Comparison of ENCODE assay signal across 8 mouse cellular contexts in the genomic region with DNA sequence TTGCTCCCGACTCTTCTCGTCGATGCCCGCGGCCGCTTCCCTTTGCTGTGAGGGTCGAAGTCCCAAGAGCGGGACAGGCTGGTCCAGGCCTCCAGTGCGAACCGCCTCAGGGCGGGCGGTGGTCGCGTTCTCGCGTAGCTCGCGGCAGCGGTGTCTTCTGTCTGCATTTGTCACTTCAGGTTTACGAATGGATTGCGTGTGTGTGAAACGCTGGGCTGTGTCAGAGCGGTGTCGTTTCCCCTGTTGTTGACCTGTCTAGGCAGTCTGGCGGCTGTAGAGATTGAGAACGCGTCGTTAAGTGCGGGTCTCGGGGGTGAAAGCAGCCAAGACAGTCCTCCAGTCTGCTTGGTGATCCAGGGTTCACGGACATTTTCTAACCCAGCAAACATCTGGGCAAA. TPM values are rescaled to one million over a fixed set of nuclear protein-coding genes. Genes with fewer than 3 reads are reported as not detected.
A peak's percentile ranks its signal among the peaks of the same experiment; 100 is the strongest.
DNase-seq lines count a peak whose midpoint lies in the region; ATAC-seq lines count a peak whose summit lies in the region.

No protein-coding gene starts in this region.

- H3K9ac ChIP-seq in kidney, embryonic 16.5 days (replicated peaks; ENCODE audit: low read length): peak overlapping the region; percentile 92
- peak overlapping the region; percentile 92 for H3K9ac ChIP-seq in hindbrain, embryonic 15.5 days
- H3K9ac ChIP-seq in midbrain, embryonic 14.5 days (replicated peaks; ENCODE audit: low read length): peak overlapping the region; percentile 87

- no peaks in the 10 kb centered on the region for H3K27me3 ChIP-seq in kidney, embryonic 16.5 days (ENCODE audit: insufficient read depth, low read length)
- no peaks in the 10 kb centered on the region for H3K27me3 ChIP-seq in hindbrain, embryonic 15.5 days
- H3K27me3 ChIP-seq in midbrain, embryonic 14.5 days (ENCODE audit: control insufficient read depth, insufficient read depth, low read length): no peaks in the 10 kb centered on the region

- peak overlapping the region; percentile 82 for H3K4me2 ChIP-seq in kidney, embryonic 16.5 days (replicated peaks; ENCODE audit: low read depth, low read length)
- peak overlapping the region; percentile 77 for H3K4me2 ChIP-seq in hindbrain, embryonic 15.5 days
- H3K4me2 ChIP-seq in midbrain, embryonic 14.5 days (ENCODE audit: low read length): peak overlapping the region; percentile 83

- no peak for DNase-seq in kidney, adult 18-20 months
- DNase-seq in c-Kit-positive CD71-negative TER-119-negative erythroid progenitor cells, embryonic 14.5 days (ENCODE audit: low read depth): peak; percentile 25
- DNase-seq in midbrain, embryonic 14.5 days: no peak
- no peak for DNase-seq in natural killer cell, adult 2 months (ENCODE audit: low spot score in 2 of 2)
- no peak for DNase-seq in kidney, adult 8-10 months
- no peak for DNase-seq in ovary, postnatal 36 days (ENCODE audit: low spot score)

- H3K4me1 ChIP-seq in kidney, embryonic 16.5 days (ENCODE audit: insufficient read depth, low read length): peaks cover 15% of the 10 kb centered on the region; the same call in 1 of the 2 replicates
- H3K4me1 ChIP-seq in hindbrain, embryonic 15.5 days (replicated peaks): peaks cover 30% of the 10 kb centered on the region
- H3K4me1 ChIP-seq in midbrain, embryonic 14.5 days (ENCODE audit: control insufficient read depth, insufficient read depth, low read length): peaks cover 14% of the 10 kb centered on the region

- peak; percentile 65 for ATAC-seq in kidney, embryonic 16.5 days (ENCODE audit: low FRiP score, low TSS enrichment)
- ATAC-seq in hindbrain, embryonic 15.5 days (ENCODE audit: low FRiP score, low read depth): peak; percentile 73
- peak; percentile 71; the same call in 1 of the 2 replicates for ATAC-seq in midbrain, embryonic 14.5 days (ENCODE audit: low FRiP score, low TSS enrichment)

- H3K9me3 ChIP-seq in kidney, embryonic 16.5 days (ENCODE audit: low read length): no peaks in the 10 kb centered on the region
- H3K9me3 ChIP-seq in hindbrain, embryonic 15.5 days: no peaks in the 10 kb centered on the region
- H3K9me3 ChIP-seq in midbrain, embryonic 14.5 days (ENCODE audit: control insufficient read depth, low read length): no peaks in the 10 kb centered on the region

- no peaks in the 10 kb centered on the region for H3K36me3 ChIP-seq in kidney, embryonic 16.5 days (ENCODE audit: insufficient read depth, low read length)
- H3K36me3 ChIP-seq in hindbrain, embryonic 15.5 days: no peaks in the 10 kb centered on the region
- H3K36me3 ChIP-seq in midbrain, embryonic 14.5 days (ENCODE audit: control insufficient read depth, insufficient read depth, low read length): no peaks in the 10 kb centered on the region

- H3K27ac ChIP-seq in kidney, embryonic 16.5 days (ENCODE audit: low read length): peak overlapping the region; percentile 92
- peak overlapping the region; percentile 93 for H3K27ac ChIP-seq in hindbrain, embryonic 15.5 days (replicated peaks)
- peak overlapping the region; percentile 88 for H3K27ac ChIP-seq in midbrain, embryonic 14.5 days (replicated peaks; ENCODE audit: low read depth, low read length)

- WGBS in kidney, embryonic 16.5 days: under 1% methylated on average over 31 of the region's 31 CpGs
- WGBS in hindbrain, embryonic 15.5 days: under 1% methylated on average over 31 of the region's 31 CpGs
- WGBS in midbrain, embryonic 14.5 days: under 1% methylated on average over 31 of the region's 31 CpGs

- peak overlapping the region; percentile 98 for H3K4me3 ChIP-seq in kidney, embryonic 16.5 days (ENCODE audit: low read length)
- peak overlapping the region; percentile 93 for H3K4me3 ChIP-seq in hindbrain, embryonic 15.5 days
- peak overlapping the region; percentile 95 for H3K4me3 ChIP-seq in midbrain, embryonic 14.5 days (replicated peaks; ENCODE audit: low read depth, low read length)

RNA-seq across cellular contexts. Expression of a gene that starts 0.3 kb away (rescaled TPM):
- polyA plus RNA-seq in kidney, embryonic 16.5 days (2015; fragmentation: Nextera tagmentation; extraction: Ambion mirVana): 169 and 194 TPM in 2 replicates
- polyA plus RNA-seq in hindbrain, embryonic 15.5 days (2015; fragmentation: Nextera tagmentation; extraction: Ambion mirVana): 56.5 and 63.8 TPM in 2 replicates
- polyA plus RNA-seq in midbrain, embryonic 14.5 days (2014; fragmentation: Nextera tagmentation; extraction: Ambion mirVana): 46.2 and 57.0 TPM in 2 replicates

RNA-seq across cellular contexts. Expression of a gene that starts 0.4 kb away (rescaled TPM):
- polyA plus RNA-seq in kidney, embryonic 16.5 days (2015; fragmentation: Nextera tagmentation; extraction: Ambion mirVana): 170 and 179 TPM in 2 replicates
- 68.9 and 75.8 TPM in 2 replicates for polyA plus RNA-seq in hindbrain, embryonic 15.5 days (2015; fragmentation: Nextera tagmentation; extraction: Ambion mirVana)
- 50.4 and 61.7 TPM in 2 replicates for polyA plus RNA-seq in midbrain, embryonic 14.5 days (2014; fragmentation: Nextera tagmentation; extraction: Ambion mirVana)

RNA-seq across cellular contexts. Expression of a gene that starts 49.5 kb away (rescaled TPM):
- not detected in 2 replicates for polyA plus RNA-seq in kidney, embryonic 16.5 days (2015; fragmentation: Nextera tagmentation; extraction: Ambion mirVana)
- polyA plus RNA-seq in hindbrain, embryonic 15.5 days (2015; fragmentation: Nextera tagmentation; extraction: Ambion mirVana): 3.2 and 5.3 TPM in 2 replicates
- 6.0 and 6.5 TPM in 2 replicates for polyA plus RNA-seq in midbrain, embryonic 14.5 days (2014; fragmentation: Nextera tagmentation; extraction: Ambion mirVana)

RNA-seq across cellular contexts. Expression of a gene that starts 50.1 kb away (rescaled TPM):
- polyA plus RNA-seq in kidney, embryonic 16.5 days (2015; fragmentation: Nextera tagmentation; extraction: Ambion mirVana): 0.15 and 0.40 TPM in 2 replicates
- polyA plus RNA-seq in hindbrain, embryonic 15.5 days (2015; fragmentation: Nextera tagmentation; extraction: Ambion mirVana): not detected in 2 replicates
- polyA plus RNA-seq in midbrain, embryonic 14.5 days (2014; fragmentation: Nextera tagmentation; extraction: Ambion mirVana): not detected in 2 replicates

RNA-seq across cellular contexts. Expression of a gene that starts 50.4 kb away (rescaled TPM):
- polyA plus RNA-seq in kidney, embryonic 16.5 days (2015; fragmentation: Nextera tagmentation; extraction: Ambion mirVana): 0.52 and 0.75 TPM in 2 replicates
- polyA plus RNA-seq in hindbrain, embryonic 15.5 days (2015; fragmentation: Nextera tagmentation; extraction: Ambion mirVana): 11.5 and 13.7 TPM in 2 replicates
- polyA plus RNA-seq in midbrain, embryonic 14.5 days (2014; fragmentation: Nextera tagmentation; extraction: Ambion mirVana): 14.3 and 17.2 TPM in 2 replicates
